Mouse (Mus musculus): ENCODE results near the gene D930007J09Rik.

GRCm38 (mm10) chr13:32839314-32839713 lies 36.7 kb upstream of the D930007J09Rik start:
- TF ChIP-seq CTCF (conservative IDR thresholded peaks at IDR 0.05; ENCODE audit: low read length) (no peak), POU5F1 (IDR thresholded peaks at IDR 0.05; ENCODE audit: borderline replicate concordance, low read length) (no peak), NANOG (IDR thresholded peaks at IDR 0.05; ENCODE audit: borderline replicate concordance, low read length) (no peak)
